Mouse (Mus musculus) hindbrain, embryonic 13.5 days (tissue): ENCODE data around the gene Ugt1a6a. TPM values are rescaled to one million over a fixed set of nuclear protein-coding genes. Genes with fewer than 3 reads are reported as not detected.

Experiments
- ATAC-seq: fragments of 200-750 bp; cut with Nextera tagmentation; 2 replicates; pipeline ENCODE4 v1.8.0; 2017; ENCODE audit warnings: moderate TSS enrichment; ENCODE audit not compliant: low FRiP score
- H3K27ac ChIP-seq: fragments of 300-500 bp; sonication (generic); 2 replicates; pipeline ENCODE4 v1.5.1; 2015; ENCODE audit warnings: inconsistent platforms, mild to moderate bottlenecking, moderate library complexity
- H3K27me3 ChIP-seq: fragments of 300-500 bp; sonication (generic); 2 replicates; pipeline ENCODE4 v1.6.1; 2015; ENCODE audit warnings: mild to moderate bottlenecking, inconsistent platforms
- H3K36me3 ChIP-seq: fragments of 300-500 bp; sonication (generic); 2 replicates; pipeline ENCODE4 v1.6.1; 2015; ENCODE audit warnings: mild to moderate bottlenecking, inconsistent platforms
- H3K4me1 ChIP-seq: fragments of 300-500 bp; sonication (generic); replicated peaks from 2 replicates; pipeline ENCODE4 v1.6.1; 2015; ENCODE audit warnings: inconsistent platforms
- H3K4me2 ChIP-seq: fragments of 300-500 bp; sonication (generic); 2 replicates; pipeline ENCODE4 v1.6.1; 2015; ENCODE audit warnings: inconsistent platforms, mild to moderate bottlenecking, moderate library complexity
- H3K4me3 ChIP-seq: fragments of 300-500 bp; sonication (generic); 2 replicates; pipeline ENCODE4 v1.5.1; 2015; ENCODE audit warnings: mild to moderate bottlenecking, inconsistent platforms
- H3K9ac ChIP-seq: fragments of 300-500 bp; sonication (generic); 2 replicates; pipeline ENCODE4 v1.6.1; 2015; ENCODE audit warnings: mild to moderate bottlenecking, inconsistent platforms
- H3K9me3 ChIP-seq: fragments of 300-500 bp; sonication (generic); 2 replicates; pipeline ENCODE4 v1.6.1; 2016; ENCODE audit warnings: inconsistent platforms
- WGBS: fragments of 180-500 bp; shearing (Covaris S2); methylation state at CpG from one replicate; pipeline ENCODE4 v1.1.7; 2015; 5-methylcytosine and 5-hydroxymethylcytosine counted together
- polyA plus RNA-seq: library from polyadenylated mRNA; unstranded; fragments of >200 nt; fragmentation: Nextera tagmentation; extraction: Ambion mirVana; gene quantifications from 2 replicates; pipeline ENCODE4 v1.2.1, GENCODE M21; 2015

Gene Ugt1a6a
- polyA plus RNA-seq, 1 experiment from 2014 or later = 3.4 TPM

- no peak within 1 kb of the TSS for H3K27ac ChIP-seq
- peaks cover 7% of the 10 kb centered on the region; the same call in 1 of the 2 replicates for H3K9me3 ChIP-seq
- H3K4me2 ChIP-seq = no peak within 1 kb of the TSS
- 83% methylated on average over 7 of the region's 7 CpGs for WGBS
- ATAC-seq = no peak
- no peak within 1 kb of the TSS for H3K9ac ChIP-seq
- no peaks in the 10 kb centered on the region for H3K27me3 ChIP-seq
- peaks cover 6% of the 10 kb centered on the region for H3K4me1 ChIP-seq
- H3K36me3 ChIP-seq = 0 out of 2 replicates have a peak, but pooled peaks cover 8% of the 10 kb centered on the region
- H3K4me3 ChIP-seq = no peak within 1 kb of the TSS
These were observed 65.8 kb downstream of the Ugt1a6a start, which contains the start of gene Ugt1a2 for GRCm38 (mm10) chr1:88200456-88200855. Gene Ugt1a2 (plus strand): TSS chr1:88200601.

GRCm38 (mm10) chr1:88205294-88205922 lies 70.8 kb downstream of the Ugt1a6a start, which contains the start of gene Dnajb3:
Gene Dnajb3 (minus strand): TSS chr1:88205782.
- Histone ChIP-seq H3K4me2 (peak within 1 kb of the TSS; percentile 68), H3K27ac (peak within 1 kb of the TSS; percentile 69), H3K4me3 (peak within 1 kb of the TSS; percentile 53), H3K36me3 (0 out of 2 replicates have a peak, but pooled peaks cover 8% of the 10 kb centered on the region), H3K9me3 (peaks cover 10% of the 10 kb centered on the region), H3K4me1 (peaks cover 6% of the 10 kb centered on the region), H3K9ac (peak within 1 kb of the TSS; percentile 78), H3K27me3 (no peaks in the 10 kb centered on the region)
- ATAC-seq = peak; percentile 100
- 7% methylated on average over 61 of the region's 62 CpGs for WGBS

- no peak overlapping the region for H3K4me2 ChIP-seq
- 82% methylated on average over 2 of the region's 2 CpGs for WGBS
- 0 out of 2 replicates have a peak, but pooled peaks cover 8% of the 10 kb centered on the region for H3K36me3 ChIP-seq
- H3K27me3 ChIP-seq = no peaks in the 10 kb centered on the region
- no peak overlapping the region for H3K27ac ChIP-seq
- H3K4me3 ChIP-seq = no peak overlapping the region
- peaks cover 6% of the 10 kb centered on the region for H3K4me1 ChIP-seq
- peaks cover 17% of the 10 kb centered on the region for H3K9me3 ChIP-seq
- ATAC-seq = no peak
- H3K9ac ChIP-seq = no peak overlapping the region
These were observed 72.4 kb downstream of the Ugt1a6a start for GRCm38 (mm10) chr1:88206843-88207479.

GRCm38 (mm10) chr1:88211812-88212211 lies 77.2 kb downstream of the Ugt1a6a start, which contains the start of gene Ugt1a1:
Gene Ugt1a1 (plus strand): TSS chr1:88211959.
- Histone ChIP-seq H3K27me3 (no peaks in the 10 kb centered on the region), H3K27ac (no peak within 1 kb of the TSS), H3K4me2 (no peak within 1 kb of the TSS), H3K9me3 (peaks cover 55% of the 10 kb centered on the region), H3K4me3 (no peak within 1 kb of the TSS), H3K4me1 (no peaks in the 10 kb centered on the region), H3K36me3 (no peaks in the 10 kb centered on the region), H3K9ac (no peak within 1 kb of the TSS)
- 68% methylated on average over 8 of the region's 8 CpGs for WGBS
- ATAC-seq = 0 out of 2 replicates have a peak, but pooled peaks have one; percentile 17

- ATAC-seq = no peak
- no peak overlapping the region for H3K4me2 ChIP-seq
These were observed 77.9 kb downstream of the Ugt1a6a start for GRCm38 (mm10) chr1:88212341-88213045.

GRCm38 (mm10) chr1:88213061-88213460 lies 78.5 kb downstream of the Ugt1a6a start:
- H3K4me2 ChIP-seq = no peak overlapping the region
- no peak overlapping the region for H3K9ac ChIP-seq
- H3K27me3 ChIP-seq = no peaks in the 10 kb centered on the region
- WGBS = 83% methylated on average over 1 of the region's 1 CpGs
- peaks cover 64% of the 10 kb centered on the region for H3K9me3 ChIP-seq
- ATAC-seq = no peak
- no peaks in the 10 kb centered on the region for H3K36me3 ChIP-seq
- no peak overlapping the region for H3K27ac ChIP-seq
- no peak overlapping the region for H3K4me3 ChIP-seq
- H3K4me1 ChIP-seq = no peaks in the 10 kb centered on the region

More at GRCm38 (mm10) chr1:88212341-88213045, 77.9 kb downstream of the Ugt1a6a start:
- WGBS = 63% methylated on average over 8 of the region's 8 CpGs
- Histone ChIP-seq H3K4me1 (no peaks in the 10 kb centered on the region), H3K27ac (no peak overlapping the region), H3K9me3 (peaks cover 62% of the 10 kb centered on the region), H3K36me3 (no peaks in the 10 kb centered on the region), H3K4me3 (no peak overlapping the region), H3K9ac (no peak overlapping the region), H3K27me3 (no peaks in the 10 kb centered on the region)

- no peak for ATAC-seq
- 85% methylated on average over 2 of the region's 2 CpGs for WGBS
These were observed 79.3 kb downstream of the Ugt1a6a start for GRCm38 (mm10) chr1:88213766-88214461.

GRCm38 (mm10) chr1:88214462-88214952 lies 79.9 kb downstream of the Ugt1a6a start:
- peaks cover 64% of the 10 kb centered on the region for H3K9me3 ChIP-seq
- H3K4me2 ChIP-seq = no peak overlapping the region
- no peak overlapping the region for H3K4me3 ChIP-seq
- 81% methylated on average over 2 of the region's 2 CpGs for WGBS
- H3K4me1 ChIP-seq = no peaks in the 10 kb centered on the region
- H3K27me3 ChIP-seq = no peaks in the 10 kb centered on the region
- H3K9ac ChIP-seq = no peak overlapping the region
- H3K27ac ChIP-seq = no peak overlapping the region
- no peaks in the 10 kb centered on the region for H3K36me3 ChIP-seq
- ATAC-seq = no peak

More at GRCm38 (mm10) chr1:88213766-88214461, 79.3 kb downstream of the Ugt1a6a start:
- no peak overlapping the region for H3K4me2 ChIP-seq
- no peaks in the 10 kb centered on the region for H3K4me1 ChIP-seq
- no peaks in the 10 kb centered on the region for H3K36me3 ChIP-seq
- no peak overlapping the region for H3K27ac ChIP-seq
- H3K9me3 ChIP-seq = peaks cover 64% of the 10 kb centered on the region
- no peaks in the 10 kb centered on the region for H3K27me3 ChIP-seq
- H3K4me3 ChIP-seq = no peak overlapping the region
- H3K9ac ChIP-seq = no peak overlapping the region

- H3K4me2 ChIP-seq = no peak overlapping the region
- H3K27me3 ChIP-seq = no peaks in the 10 kb centered on the region
- no peaks in the 10 kb centered on the region for H3K4me1 ChIP-seq
- peaks cover 62% of the 10 kb centered on the region for H3K9me3 ChIP-seq
- H3K9ac ChIP-seq = no peak overlapping the region
- H3K27ac ChIP-seq = no peak overlapping the region
- no peaks in the 10 kb centered on the region for H3K36me3 ChIP-seq
- WGBS = 68% methylated on average over 10 of the region's 10 CpGs
- no peak overlapping the region for H3K4me3 ChIP-seq
- 0 out of 2 replicates have a peak, but pooled peaks have one; percentile 8 for ATAC-seq
These were observed 81.1 kb downstream of the Ugt1a6a start for GRCm38 (mm10) chr1:88215466-88216380.

GRCm38 (mm10) chr1:88216551-88216950 lies 81.9 kb downstream of the Ugt1a6a start:
- ATAC-seq = no peak
- Histone ChIP-seq H3K36me3 (no peaks in the 10 kb centered on the region), H3K9ac (no peak overlapping the region), H3K4me2 (no peak overlapping the region), H3K9me3 (peaks cover 58% of the 10 kb centered on the region), H3K27ac (no peak overlapping the region), H3K4me3 (no peak overlapping the region), H3K4me1 (no peaks in the 10 kb centered on the region), H3K27me3 (no peaks in the 10 kb centered on the region)
- whole genome bisulfite sequencing = 57% methylated on average over 2 of the region's 2 CpGs

- Histone ChIP-seq H3K4me2 (no peak overlapping the region), H3K9me3 (peaks cover 54% of the 10 kb centered on the region), H3K27me3 (no peaks in the 10 kb centered on the region), H3K27ac (no peak overlapping the region), H3K36me3 (no peaks in the 10 kb centered on the region), H3K4me3 (no peak overlapping the region), H3K9ac (no peak overlapping the region), H3K4me1 (no peaks in the 10 kb centered on the region)
- WGBS = 69% methylated on average over 2 of the region's 2 CpGs
- no peak for ATAC-seq
These were observed 82.5 kb downstream of the Ugt1a6a start for GRCm38 (mm10) chr1:88217144-88217543.
